Mouse (Mus musculus): ENCODE data around the gene Cytl1.

Cytl1 gene

DNA sequence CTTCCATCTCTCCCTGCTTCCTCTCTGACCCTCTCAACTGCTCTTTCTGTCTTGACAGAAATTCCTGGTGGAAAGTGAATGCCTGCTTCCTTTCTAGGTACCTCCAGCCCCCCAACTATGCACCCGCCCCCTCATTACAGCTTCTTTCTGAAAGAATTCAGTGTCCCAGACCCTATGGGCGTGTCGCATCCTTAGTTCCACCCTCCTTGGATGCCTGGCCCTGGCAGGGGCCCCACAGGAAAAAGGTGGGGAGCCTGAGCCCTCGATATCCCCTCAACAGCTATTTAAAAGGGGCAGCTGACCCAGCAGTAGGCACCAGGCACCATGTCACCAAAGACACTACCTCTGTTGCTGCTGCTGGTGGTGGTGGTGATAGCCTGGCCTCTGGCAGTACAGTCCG, at the start of gene Cytl1:
Gene Cytl1, plus strand, starts transcription at position 296 of the 400 bp plus-strand sequence.
- no peak for DNase-seq

DNA sequence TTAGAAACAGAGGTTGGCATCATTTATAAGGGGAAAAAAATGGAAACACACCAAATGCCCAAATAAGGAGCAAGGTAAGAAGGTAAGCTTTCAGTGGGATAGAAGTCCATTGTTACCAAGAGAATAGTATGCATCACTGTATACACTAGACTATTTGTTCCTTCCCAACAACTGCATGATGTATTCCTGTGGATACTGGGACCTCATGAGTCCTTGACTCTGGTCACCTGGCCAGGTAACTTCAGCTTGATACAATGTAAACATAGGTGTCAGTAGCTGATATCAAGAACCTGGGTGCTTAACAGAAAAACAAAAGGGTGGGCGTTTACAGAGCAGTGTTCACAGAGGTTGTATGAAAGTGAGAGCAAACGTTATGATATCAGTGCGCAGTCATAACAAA, 42.6 kb upstream of the Cytl1 start:
- DNase-seq = no peak

DNA sequence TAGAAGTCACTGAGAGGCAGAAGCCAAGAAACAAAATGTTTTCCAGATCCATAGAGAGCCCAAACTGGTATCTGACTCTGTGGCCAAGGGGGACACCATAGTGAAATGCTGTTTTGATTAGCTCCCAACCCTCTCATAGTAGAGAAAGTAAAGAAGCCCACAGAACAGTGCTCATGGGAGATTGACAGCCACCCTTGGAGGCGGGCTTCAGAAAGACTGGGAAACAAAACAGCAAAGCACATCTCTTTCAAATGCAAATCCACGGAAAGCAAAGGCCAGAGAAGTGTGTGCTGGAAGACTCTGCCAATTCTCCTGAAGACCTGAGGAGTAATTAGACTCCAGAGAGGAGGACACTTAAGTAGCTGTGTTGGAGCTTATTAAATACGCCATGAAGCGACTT, 39.5 kb upstream of the Cytl1 start:
- no peak for DNase-seq

DNA sequence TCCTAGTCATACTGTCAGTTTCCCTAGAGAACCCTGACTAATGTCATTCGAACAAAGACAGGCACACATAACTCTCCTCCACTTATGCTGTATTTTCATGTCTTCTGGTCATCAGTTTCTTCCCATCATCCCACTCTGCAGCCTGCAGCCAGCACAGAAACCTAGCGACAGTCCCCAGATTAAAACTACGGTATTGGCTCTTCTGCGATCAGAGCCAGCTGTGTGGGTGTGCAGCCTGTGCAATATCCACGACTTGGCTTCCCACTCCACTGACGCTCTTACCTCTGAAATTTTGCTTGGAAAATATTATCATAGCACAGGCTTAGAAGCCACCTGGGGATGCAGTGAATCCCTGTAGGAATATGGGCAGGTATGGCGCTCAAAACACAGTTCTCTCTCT, 38.0 kb upstream of the Cytl1 start:
- DNase-seq = no peak

DNA sequence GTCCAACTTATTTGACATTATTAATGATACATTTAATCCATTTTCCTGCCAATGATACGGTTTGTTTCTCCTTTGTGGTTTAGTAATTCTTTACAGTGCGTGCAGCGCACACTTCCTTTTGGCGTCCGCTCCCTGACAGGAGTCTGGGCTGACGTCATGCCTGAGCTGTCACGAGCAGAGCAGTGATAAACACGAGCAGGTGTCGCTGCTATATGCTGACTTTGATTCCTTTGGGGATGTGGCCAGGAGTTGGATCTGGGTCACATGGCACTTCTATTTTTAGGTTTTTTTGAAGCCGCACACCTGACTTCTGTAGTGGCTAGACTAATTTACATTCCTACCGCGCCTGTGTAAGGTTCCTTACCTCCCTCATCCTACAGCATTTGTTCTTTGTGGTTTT, 35.6 kb upstream of the Cytl1 start:
- no peak for DNase-seq

DNA sequence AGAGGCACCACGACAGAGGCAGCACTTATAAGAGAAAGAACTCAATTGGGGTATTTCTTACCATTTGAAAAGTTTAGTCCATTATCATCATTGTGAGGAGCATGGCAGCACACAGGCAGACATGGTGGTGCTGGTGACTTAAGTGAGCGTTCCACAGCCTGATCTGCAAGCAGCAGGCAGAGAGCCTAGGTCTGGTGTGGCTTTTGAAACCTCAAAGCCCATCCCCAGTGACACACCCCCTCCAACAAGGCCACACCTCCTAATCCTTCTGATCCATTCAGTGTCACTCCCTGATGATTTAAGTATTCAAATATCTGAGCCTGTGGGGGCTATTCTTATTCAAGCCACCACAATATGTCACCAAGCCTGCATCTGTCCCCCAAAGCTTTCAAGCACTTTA, 30.4 kb upstream of the Cytl1 start:
- no peak for DNase-seq

DNA sequence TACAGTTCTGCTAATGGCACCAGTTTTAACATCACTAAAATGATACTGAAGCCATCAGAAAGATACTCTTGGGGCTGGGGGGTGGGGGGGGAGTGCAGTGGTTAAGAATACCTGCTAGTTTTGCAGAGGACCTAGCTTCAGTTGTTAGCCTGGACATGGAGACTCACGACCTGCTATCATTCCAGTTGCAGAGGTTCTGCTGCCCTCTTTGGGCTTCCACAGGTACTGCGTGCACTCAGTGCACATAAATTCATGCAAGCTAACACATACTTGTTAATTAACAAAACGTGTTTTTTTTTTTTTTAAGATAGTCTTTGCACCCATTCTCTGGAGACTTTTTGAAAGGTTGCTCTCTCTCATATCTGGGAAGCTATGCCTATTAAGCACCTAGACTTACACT, 27.2 kb upstream of the Cytl1 start:
- DNase-seq = no peak

DNA sequence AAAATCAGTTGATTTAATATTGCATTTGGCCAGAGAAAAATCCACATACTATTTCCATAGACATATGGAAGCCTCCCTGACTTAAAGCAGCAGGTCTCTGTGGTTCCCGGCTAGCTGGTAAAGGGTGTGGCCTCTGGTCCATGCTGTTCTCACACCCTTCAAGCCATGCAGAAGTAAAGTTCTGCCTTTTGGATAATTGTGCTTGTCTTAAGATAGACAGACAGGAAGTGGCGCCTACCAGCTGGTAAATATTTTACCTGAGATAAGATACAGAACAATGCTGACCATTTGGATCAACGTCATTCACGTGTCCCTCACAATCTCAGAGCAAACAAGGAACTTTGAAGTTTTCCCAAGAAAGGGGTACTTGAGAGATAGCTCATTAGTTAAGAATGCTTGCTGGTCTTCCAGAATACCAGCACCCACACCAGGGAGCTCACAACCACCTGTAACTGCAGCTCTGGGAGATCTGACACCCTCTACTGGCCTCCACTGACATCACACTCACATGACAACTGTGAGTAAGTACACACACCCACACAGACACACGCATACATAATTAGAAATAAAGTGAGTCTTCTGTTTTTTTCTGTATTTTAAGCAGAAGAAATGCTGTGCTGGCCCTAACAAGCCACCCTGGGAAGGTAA, 25.9 kb upstream of the Cytl1 start:
- DNase-seq = no peak

DNA sequence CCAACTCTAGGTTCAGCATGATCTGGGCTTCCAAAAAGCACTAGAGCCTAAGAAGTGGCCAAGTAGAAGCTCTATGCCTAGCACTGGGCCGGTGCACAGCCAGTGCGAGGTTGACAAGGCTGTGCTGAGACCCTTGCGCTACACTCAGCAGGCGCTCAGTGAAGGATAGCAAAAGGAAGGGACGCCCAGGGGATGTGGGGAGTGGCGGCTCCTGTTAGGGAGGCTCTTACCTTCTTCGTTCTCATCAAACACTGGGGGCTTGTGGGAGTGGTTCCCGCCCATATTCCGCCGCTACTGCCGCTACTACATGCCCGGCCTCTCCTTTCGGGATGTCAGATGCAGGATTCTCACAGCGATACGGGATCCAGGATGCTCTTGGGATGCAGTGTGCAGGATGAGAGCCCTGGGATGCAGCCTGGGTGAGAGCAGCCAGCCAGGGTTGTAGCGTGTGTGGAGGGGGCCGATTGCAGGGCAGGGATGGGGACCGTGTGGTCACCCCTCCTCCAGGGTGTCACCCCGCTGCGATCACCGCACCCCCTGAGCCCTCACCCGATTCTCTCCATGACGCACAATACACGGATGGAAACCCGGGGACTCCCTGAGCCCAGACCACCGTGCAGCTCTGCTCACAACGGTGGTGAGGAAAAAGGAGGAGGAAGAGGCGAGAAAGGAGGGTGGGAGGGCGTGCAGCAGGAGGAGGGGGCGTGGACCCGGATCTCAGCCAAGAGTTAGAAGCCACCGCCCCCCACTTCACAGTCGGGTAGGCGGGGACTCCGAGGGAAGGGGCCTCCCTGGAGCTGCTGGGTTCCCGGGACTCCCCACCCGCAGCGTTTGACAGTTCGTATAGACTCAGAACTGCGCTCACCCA, 18.6 kb upstream of the Cytl1 start, which contains the start of gene Stk32b:
Gene Stk32b, minus strand, starts transcription at position 667 of the 868 bp plus-strand sequence.
- no peak for DNase-seq

DNA sequence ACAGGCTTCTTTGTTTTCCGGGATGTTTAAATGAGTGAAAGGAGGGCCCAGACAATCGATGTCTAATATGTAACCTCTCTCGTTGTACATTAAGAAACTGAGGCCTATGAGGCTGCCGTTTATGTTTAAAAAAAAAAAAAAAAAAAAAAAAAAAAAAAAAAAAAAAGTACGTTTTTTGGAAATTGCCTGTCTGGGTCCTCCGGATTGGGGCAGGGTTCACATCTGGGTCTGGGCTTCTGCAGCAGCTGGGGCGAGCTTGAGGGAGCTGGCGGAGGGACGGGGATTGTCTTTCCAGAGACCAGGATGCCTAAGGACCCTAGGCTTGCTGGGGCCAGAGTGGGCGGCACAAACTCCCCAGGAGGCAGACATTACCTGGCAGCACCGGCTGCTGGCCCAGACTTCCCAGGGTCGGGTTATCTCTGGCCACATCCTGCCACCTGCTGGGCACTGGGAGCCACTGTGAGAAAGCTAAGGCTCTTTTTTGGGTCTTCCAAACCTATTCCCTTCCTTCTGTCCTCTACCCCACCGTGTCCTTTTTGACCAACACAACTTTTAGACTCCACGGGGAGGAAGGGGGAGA, 17.8 kb upstream of the Cytl1 start:
- DNase-seq = no peak

DNA sequence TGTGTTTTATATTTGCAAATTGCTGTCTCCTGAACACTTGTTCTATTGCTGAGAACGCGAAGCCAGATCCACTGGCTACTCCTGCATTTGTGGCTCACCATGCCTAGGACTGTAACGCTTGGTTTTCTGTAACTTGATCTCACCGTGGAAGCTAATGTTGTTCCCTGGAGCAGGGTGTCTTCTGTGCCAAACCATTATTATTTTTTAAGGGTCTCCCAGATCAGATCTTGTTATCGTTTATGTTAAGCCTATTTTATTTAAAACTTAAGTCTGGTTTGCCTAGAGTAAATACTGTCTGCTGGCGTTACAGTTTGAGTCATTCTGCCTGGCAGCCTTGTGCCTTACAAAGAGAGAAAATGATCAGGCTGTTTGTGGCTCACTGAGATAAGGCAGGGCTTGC, 14.6 kb upstream of the Cytl1 start:
- DNase-seq = no peak

DNA sequence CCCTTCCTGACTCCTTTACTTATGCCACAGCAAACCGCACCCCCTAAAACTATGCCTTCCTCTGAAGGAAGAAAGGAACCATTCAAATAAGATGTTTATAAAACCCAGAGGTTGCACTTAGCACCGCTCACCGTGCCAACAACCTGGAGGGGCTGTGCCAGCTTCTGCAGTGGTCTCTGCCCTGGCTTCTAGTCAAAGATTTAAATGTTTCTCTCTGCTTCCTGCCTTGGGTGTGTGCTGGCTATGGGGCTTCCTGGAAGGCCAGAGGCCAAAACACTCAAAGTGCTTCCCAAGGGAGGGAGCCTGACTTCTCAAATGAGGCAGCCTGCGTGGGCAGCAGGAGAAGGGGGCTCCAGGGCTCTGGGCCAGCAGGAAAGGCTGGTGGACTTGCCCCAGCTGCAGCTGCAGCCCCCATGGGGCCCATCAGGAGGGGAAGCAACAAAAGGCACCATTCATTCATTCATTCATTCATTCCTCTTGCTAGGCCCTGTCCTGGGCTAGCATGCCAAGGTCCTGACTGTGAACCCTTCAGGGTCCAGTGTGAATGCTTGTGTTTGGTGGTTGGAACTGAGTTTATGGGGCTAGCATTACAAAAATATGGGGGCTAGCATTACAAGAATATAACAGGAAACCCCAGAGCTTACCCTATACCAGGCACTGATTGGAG, 10.0 kb upstream of the Cytl1 start:
- DNase-seq = no peak

DNA sequence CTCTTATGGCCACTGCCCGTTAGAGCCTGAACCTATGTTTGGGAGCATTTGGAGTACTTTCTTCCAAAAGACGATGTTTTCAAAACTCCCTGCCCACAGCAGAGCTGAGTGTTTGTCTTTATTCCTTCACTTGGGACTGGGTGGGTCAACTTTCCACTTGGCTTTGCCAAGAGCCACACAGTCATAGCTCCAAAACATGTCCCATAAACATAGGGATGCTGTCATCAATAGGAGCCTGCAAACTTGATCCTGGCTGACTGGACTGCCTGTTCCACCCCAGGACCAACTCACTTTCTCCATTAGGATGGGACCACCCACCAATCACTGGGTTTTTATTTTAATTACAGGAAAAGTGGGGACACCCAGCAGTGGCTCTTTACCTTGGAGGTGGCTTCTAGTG, 4.5 kb upstream of the Cytl1 start:
- DNase-seq = no peak

DNA sequence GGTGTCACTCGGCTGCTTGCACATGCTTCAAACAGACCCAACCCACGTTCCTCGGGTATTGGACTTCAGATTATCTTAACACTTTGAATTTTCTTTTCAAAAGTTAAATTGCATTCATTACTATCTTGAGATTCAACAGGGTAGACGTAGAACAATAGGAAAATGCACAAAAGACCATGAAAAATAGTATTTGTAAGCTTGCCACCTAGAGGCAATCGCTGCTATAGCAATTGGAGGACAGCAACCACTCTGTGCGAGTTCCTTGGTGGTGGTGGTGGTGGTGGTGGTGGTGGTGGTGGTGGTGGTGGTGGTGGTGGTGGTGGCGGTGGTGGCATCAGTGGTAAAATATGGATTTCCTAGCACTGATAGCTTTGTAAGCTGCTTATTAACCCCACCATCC, 894 bp downstream of the Cytl1 start:
- DNase-seq = no peak

DNA sequence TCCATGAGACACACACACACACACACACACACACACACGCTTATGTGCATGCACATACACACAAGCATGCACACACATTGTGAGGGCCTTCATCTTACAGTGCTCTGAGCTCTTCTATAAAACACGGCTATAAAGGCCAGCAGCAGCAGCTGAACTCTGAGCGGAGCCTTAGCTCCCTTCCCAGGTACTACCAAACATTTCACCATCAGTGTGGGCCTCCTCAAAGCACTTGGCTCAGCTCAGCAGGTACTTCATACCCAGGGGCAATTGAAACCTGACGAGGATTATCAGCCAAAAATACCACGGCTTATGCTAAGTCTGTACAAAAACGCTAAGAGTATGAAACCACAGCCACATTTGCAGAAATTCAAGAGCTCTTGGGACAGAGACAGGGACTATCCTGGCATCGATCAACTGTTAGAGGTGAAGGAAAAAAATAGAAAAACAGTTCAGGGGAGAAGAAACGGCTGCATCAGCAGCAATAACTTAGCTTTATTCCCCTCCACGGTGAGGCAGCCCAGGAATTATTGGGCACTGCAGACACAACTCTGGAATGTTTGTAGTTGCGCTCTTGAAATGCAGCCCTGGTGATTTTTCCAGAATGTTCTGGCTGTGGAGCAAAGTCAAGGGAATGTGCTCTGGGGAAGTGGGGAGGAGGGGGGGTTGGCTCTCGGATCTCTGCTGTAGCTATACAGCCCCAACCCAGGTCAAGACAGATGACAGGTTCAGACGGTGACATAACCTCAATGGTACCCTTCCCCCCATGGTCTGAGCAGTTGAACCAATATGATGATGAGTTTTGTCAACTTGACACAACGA, 8.8 kb downstream of the Cytl1 start:
- no peak for DNase-seq

DNA sequence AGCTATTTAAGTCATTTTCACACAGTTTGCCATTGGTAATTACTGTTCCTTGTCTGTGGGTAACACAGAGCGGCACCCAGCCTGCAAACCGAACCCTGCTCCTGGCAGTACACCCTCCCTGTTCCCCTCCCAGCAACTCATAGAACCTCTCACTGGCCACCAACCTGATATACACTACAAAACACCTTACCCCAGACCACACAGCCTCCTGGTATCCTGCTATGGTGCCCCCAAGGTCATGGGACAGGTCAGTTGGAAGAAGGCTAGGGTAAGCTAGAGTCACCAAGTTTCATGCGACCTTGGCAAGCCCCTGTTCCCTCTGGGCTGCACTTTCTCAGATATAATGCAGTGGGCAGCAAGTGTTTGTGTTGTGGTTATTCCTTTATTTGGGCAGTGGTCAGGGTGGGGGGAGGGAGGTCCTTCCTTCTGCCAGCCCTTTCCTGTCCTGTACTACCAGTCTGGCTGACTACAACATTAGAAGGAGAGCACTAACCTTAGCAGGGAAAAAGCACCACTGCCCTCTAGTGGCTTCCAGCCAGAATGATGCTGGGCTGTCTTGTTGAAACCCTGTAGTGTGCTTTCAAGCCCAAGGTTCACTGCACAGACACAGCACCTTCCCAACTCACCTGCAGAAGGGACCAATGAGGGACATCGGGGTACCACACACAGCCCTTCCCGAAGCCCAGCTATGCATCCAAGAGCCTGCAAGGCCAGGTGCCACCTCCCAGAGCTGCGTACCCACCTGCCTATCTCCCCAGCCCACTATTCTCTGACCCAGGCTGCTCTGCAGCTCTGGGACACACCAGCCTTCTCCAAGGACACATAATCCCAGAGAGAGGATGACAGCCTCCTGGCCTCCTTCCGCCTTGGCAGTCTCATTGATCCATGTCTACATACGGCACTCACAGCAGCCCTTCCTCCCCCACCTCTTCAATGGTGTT, 17.0 kb downstream of the Cytl1 start:
- DNase-seq = peak; percentile 6

DNA sequence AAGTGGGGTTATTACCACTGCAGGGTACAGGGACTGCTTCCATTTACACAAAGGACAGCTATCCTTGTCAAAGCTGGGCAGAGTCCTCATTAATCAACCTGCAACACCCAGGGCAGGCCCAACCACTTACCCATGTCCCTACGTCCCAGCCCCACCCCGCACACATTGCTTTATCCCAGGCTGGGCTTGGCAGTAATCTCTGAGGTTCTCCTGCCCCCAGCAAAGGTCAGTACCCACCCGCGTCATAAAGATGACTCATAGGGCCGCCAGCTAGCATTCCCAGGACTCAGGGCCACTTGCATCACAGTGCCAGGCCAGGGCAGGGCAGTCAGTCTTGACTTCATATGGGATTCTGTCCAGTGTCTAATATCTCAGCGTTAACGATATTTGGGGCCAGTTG, 18.0 kb downstream of the Cytl1 start:
- DNase-seq = no peak

DNA sequence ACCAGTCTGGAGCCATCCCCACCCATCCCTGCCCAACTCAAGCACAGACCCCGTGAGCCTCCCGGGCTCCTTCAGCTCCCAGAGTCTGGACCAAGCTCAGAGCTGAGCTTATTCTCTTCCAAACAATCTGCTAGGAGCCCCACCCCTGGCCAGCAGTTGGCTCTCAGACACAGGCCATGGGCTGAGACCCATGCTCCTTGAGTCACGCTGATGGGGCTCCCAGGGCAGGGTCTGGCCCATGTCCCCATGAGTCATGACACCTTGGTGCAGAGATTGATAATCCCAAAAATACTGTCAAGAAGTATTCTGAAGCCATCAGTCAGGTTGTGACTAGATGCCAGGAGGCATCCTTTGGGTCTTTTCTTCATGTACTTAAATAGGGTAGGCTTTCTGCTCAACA, 26.7 kb downstream of the Cytl1 start:
- DNase-seq = no peak

DNA sequence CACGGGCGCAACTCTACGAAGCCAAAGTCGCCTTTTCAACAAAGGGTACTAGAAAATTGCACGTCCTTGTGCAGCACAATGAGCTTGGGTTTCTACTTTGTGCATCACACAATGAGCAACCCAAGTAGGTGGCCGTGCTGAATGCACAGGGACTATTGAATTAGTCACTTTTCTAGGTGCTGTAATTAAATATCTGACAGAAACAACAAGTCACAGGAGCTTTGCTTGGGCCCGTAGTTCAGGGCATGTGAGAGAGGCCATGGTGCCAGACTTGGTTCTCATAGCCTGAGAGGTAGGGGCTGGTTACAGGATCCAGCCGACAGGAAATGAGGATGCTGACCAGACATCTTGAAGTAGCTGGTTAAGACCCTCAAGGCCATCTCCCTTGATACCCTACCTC, 30.5 kb downstream of the Cytl1 start:
- no peak for DNase-seq

DNA sequence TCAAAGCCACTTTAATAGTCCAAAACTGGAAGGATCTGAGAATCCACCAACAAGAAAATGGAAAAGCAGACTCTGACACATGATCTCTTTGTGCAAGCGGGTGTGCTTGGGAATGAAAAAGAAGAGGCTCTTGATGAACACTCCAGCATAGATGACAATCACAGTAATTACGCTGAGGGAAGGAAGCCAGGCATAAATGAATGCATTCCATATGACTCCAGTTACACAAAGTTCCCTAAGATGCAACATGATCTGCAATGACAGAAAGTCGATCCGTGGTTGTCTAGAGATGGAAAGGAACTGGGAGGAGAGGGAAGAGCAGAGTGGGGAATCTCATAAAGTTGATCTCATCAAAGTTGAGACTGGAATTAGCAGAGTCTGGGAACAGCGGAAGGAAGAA, 31.9 kb downstream of the Cytl1 start:
- no peak for DNase-seq

DNA sequence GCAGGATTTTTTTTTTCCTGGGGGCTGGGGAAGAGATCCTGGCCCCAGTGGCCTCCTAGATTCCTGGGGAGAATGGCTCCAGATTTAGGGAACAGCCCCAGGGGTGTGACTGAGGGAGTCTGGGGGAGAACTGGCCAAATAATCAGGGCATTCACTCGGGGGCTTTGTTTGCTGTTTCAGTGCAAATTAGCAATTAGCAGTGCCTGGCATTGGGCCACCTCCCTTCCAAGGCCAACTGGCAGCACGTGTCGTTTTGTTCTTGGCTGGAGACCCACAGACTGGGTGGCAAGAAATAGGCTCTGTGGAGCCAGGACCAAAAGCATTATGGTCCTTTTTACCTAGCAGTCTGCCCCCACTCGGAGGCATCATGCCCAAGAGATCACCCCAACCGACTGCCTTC, 33.7 kb downstream of the Cytl1 start:
- DNase-seq = no peak

DNA sequence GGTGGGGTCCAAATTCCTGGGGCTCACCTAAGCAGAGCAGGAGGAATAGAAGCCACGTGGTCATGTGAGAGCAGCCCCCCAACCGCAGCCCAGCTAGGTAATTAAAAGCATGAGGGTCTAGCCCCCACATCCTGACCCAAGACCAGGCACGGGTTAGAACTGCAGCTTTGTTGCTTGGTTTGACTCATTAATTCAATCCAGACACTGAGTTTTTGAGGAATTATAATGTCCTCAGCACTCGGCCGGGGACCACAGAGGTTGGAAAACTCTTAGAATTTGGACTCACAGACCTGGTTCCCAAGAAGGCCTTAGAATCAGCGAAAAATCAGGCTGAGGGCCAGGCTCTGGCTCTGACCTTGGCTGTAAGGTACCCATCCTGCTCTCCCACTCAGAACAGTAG, 35.6 kb downstream of the Cytl1 start:
- DNase-seq = no peak
